Mouse (Mus musculus) G1E (cell line): ENCODE measurements around the gene Olfr1029.
"Not testable (repeated sequence)": the region's sequence is repeated elsewhere in the genome, so short reads cannot be mapped to it uniquely, and the experiment has no call there.

Source experiments
- CTCF ChIP-seq: IDR thresholded peaks from 2 replicates; pipeline ENCODE4 v1.5.1; 2012; ENCODE audit warnings: low read depth, low read length, inconsistent platforms, mixed read lengths
- GATA1 ChIP-seq: IDR thresholded peaks from 2 replicates; pipeline ENCODE4 v1.6.1; 2012; ENCODE audit warnings: borderline replicate concordance, low read length, inconsistent platforms, mixed read lengths
- POLR2AphosphoS5 ChIP-seq: IDR thresholded peaks from 2 replicates; pipeline ENCODE4 v1.6.1; 2012; ENCODE audit warnings: low read depth, low read length, inconsistent platforms; ENCODE audit not compliant: insufficient replicate concordance
- TAL1 ChIP-seq: conservative IDR thresholded peaks from 2 replicates; pipeline ENCODE4 v1.6.1; 2012; ENCODE audit warnings: low read depth, low read length, inconsistent platforms, mixed read lengths

- TF ChIP-seq CTCF, POLR2AphosphoS5, TAL1, GATA1: not testable (repeated sequence)
These were observed 47.8 kb downstream of the Olfr1029 start for GRCm38 (mm10) chr2:86021518-86021917.
